23 mouse cellular contexts compared by ENCODE assay signal in genomic region chr15:60333573-60334306, GRCm38 (mm10).
DNase-seq lines count a peak whose midpoint lies in the region; ATAC-seq lines count a peak whose summit lies in the region.
"Had no signal": no experiment of that assay in that cellular context is flagged by ENCODE, and none has a peak within 500 bp of the region (broad histone marks: within the 10 kb centered on the region; RNA-seq: fewer than 3 reads in every experiment).

No protein-coding gene starts in this region.

- ATAC-seq in midbrain, embryonic 11.5 days (ENCODE audit: low FRiP score) = no peak
- ATAC-seq in midbrain, embryonic 16.5 days = no peak
- ATAC-seq in neural tube, embryonic 14.5 days (ENCODE audit: low read depth) = peak; percentile 73
- ATAC-seq: CD4-positive, CD25-positive, alpha-beta regulatory T cell, adult 4 months; forebrain, embryonic 14.5 days; forebrain, postnatal 0 days; hindbrain, postnatal 0 days; inflammation-experienced regulatory T-cells, adult 6 months had no signal

- H3K9me3 ChIP-seq in midbrain, embryonic 11.5 days (ENCODE audit: control insufficient read depth, low read length) = no peaks in the 10 kb centered on the region
- no peaks in the 10 kb centered on the region for H3K9me3 ChIP-seq in midbrain, embryonic 16.5 days (replicated peaks; ENCODE audit: control insufficient read depth, low read length, poor library complexity, severe bottlenecking)
- H3K9me3 ChIP-seq in neural tube, embryonic 14.5 days (ENCODE audit: control insufficient read depth, low read length) = no peaks in the 10 kb centered on the region
- H3K9me3 ChIP-seq: forebrain, embryonic 10.5 days; hindbrain, embryonic 13.5 days had no signal

- H3K27ac ChIP-seq in midbrain, embryonic 11.5 days (ENCODE audit: low read depth, low read length) = no peak overlapping the region
- H3K27ac ChIP-seq in midbrain, embryonic 16.5 days (ENCODE audit: low read length) = no peak overlapping the region
- no peak overlapping the region for H3K27ac ChIP-seq in neural tube, embryonic 14.5 days (ENCODE audit: low read depth, low read length)
- H3K27ac ChIP-seq: forebrain, embryonic 10.5 days; gastrocnemius, adult 2 months; hindbrain, embryonic 13.5 days; hindbrain, postnatal 0 days had no signal

- no peak overlapping the region for H3K4me2 ChIP-seq in midbrain, embryonic 11.5 days
- no peak overlapping the region for H3K4me2 ChIP-seq in midbrain, embryonic 16.5 days (ENCODE audit: low read length)
- no peak overlapping the region for H3K4me2 ChIP-seq in neural tube, embryonic 14.5 days (ENCODE audit: low read depth, low read length)
- H3K4me2 ChIP-seq: heart, embryonic 11.5 days; hindbrain, embryonic 13.5 days had no signal

- H3K4me1 ChIP-seq in midbrain, embryonic 11.5 days (ENCODE audit: control insufficient read depth, insufficient read depth, low read length) = 0 out of 2 replicates have a peak, but pooled peaks cover 2% of the 10 kb centered on the region
- H3K4me1 ChIP-seq in midbrain, embryonic 16.5 days (ENCODE audit: control insufficient read depth, insufficient read depth, low read length) = no peaks in the 10 kb centered on the region; the same call in 1 of the 2 replicates
- H3K4me1 ChIP-seq in neural tube, embryonic 14.5 days (ENCODE audit: control insufficient read depth, insufficient read depth, low read length) = no peaks in the 10 kb centered on the region
- H3K4me1 ChIP-seq: hindbrain, embryonic 13.5 days had no signal

- H3K9ac ChIP-seq in midbrain, embryonic 11.5 days (ENCODE audit: low read length) = no peak overlapping the region
- H3K9ac ChIP-seq in midbrain, embryonic 16.5 days (ENCODE audit: low read depth, low read length) = no peak overlapping the region
- no peak overlapping the region for H3K9ac ChIP-seq in neural tube, embryonic 14.5 days (replicated peaks; ENCODE audit: low read depth, low read length)
- H3K9ac ChIP-seq: forebrain, postnatal 0 days; hindbrain, embryonic 13.5 days had no signal

- H3K36me3 ChIP-seq in midbrain, embryonic 11.5 days (ENCODE audit: control insufficient read depth, insufficient read depth, low read length) = no peaks in the 10 kb centered on the region
- no peaks in the 10 kb centered on the region for H3K36me3 ChIP-seq in midbrain, embryonic 16.5 days (ENCODE audit: control insufficient read depth, insufficient read depth, low read length)
- H3K36me3 ChIP-seq in neural tube, embryonic 14.5 days (ENCODE audit: control insufficient read depth, insufficient read depth, low read length) = no peaks in the 10 kb centered on the region
- H3K36me3 ChIP-seq: forebrain, embryonic 10.5 days; hindbrain, embryonic 13.5 days had no signal

- H3K4me3 ChIP-seq in midbrain, embryonic 11.5 days (ENCODE audit: low read depth, low read length) = no peak overlapping the region
- no peak overlapping the region for H3K4me3 ChIP-seq in midbrain, embryonic 16.5 days (ENCODE audit: low read depth, low read length)
- no peak overlapping the region for H3K4me3 ChIP-seq in neural tube, embryonic 14.5 days (ENCODE audit: low read depth, low read length)
- H3K4me3 ChIP-seq: forebrain, embryonic 10.5 days; gastrocnemius, adult 2 months; hindbrain, embryonic 13.5 days had no signal

- no peaks in the 10 kb centered on the region for H3K27me3 ChIP-seq in midbrain, embryonic 11.5 days (ENCODE audit: control insufficient read depth, insufficient read depth, low read length)
- no peaks in the 10 kb centered on the region for H3K27me3 ChIP-seq in midbrain, embryonic 16.5 days (ENCODE audit: control insufficient read depth, insufficient read depth, low read depth, low read length)
- H3K27me3 ChIP-seq in neural tube, embryonic 14.5 days (ENCODE audit: control insufficient read depth, insufficient read depth, low read length) = no peaks in the 10 kb centered on the region; the same call in none of the 2 replicates
- H3K27me3 ChIP-seq: hindbrain, embryonic 13.5 days had no signal

- DNase-seq in midbrain, embryonic 11.5 days (ENCODE audit: low spot score, missing footprints) = peak; percentile 49
- DNase-seq in embryo, embryonic 10.5 days (ENCODE audit: low spot score) = peak; percentile 32
- DNase-seq in embryo, embryonic 11 days = peak; percentile 11
- no peak for DNase-seq in cerebellum, adult 11-12 months
- DNase-seq: adrenal gland, adult 2 months; adrenal gland, postnatal 14 days; cerebellum, adult 11 months; cerebellum, adult 8-10 months; cerebellum, postnatal 10 days; cerebellum, postnatal 36 days; forebrain, postnatal 0 days; gastrocnemius, adult 2 months; gastrocnemius, postnatal 14 days; heart, adult 11 months had no signal

- 85% methylated on average over 5 of the region's 5 CpGs for WGBS in midbrain, embryonic 11.5 days
- WGBS in midbrain, embryonic 16.5 days = 75% methylated on average over 5 of the region's 5 CpGs
- WGBS in neural tube, embryonic 14.5 days = 9% methylated on average over 5 of the region's 5 CpGs
